Mouse (Mus musculus) liver, postnatal 0 days (tissue): Measurements from ENCODE around the gene Cacng6.

ENCODE experiments used
- CTCF ChIP-seq: sonication (generic); IDR thresholded peaks from 2 replicates; pipeline ENCODE4 v1.5.1; 2016; ENCODE audit warnings: antibody characterized with exemption, low read depth
- EP300 ChIP-seq: IDR thresholded peaks from 2 replicates; pipeline ENCODE4 v1.6.1; 2016; ENCODE audit warnings: antibody characterized with exemption, low read depth, mild to moderate bottlenecking

- TF ChIP-seq CTCF (no peak), EP300 (no peak)
These were observed 8.1 kb downstream of the Cacng6 start for GRCm38 (mm10) chr7:3432066-3432465.
